Mouse (Mus musculus): ENCODE measurements around the gene Nr1d1. TPM values are rescaled to one million over a fixed set of nuclear protein-coding genes. Genes with fewer than 3 reads are reported as not detected.

Nr1d1 gene
- total and polyA plus RNA-seq, 3 experiments: 35.5 to 208 (median 111) TPM

GRCm38 (mm10) chr11:98768127-98769006 is 6.8 kb downstream of the Nr1d1 start:
- H3K27me3 ChIP-seq (ENCODE audit: control insufficient read depth, insufficient read depth, low read length): no peaks in the 10 kb centered on the region
- no peaks in the 10 kb centered on the region for H3K79me2 ChIP-seq (replicated peaks; ENCODE audit: control insufficient read depth, insufficient read depth, low read length)
- intact Hi-C loops (cut with DNase I): loop anchor here (2.0 kb wide), 1 partner anchor 18 kb away; no protein-coding TSS in a partner anchor
- 33% methylated on average over 39 of the region's 39 CpGs for WGBS
- peak; percentile 71 to 73 for DNase-seq
- peaks cover 41% of the 10 kb centered on the region for H3K36me3 ChIP-seq (ENCODE audit: control insufficient read depth, insufficient read depth, low read length)
- H3K4me1 ChIP-seq (ENCODE audit: control insufficient read depth, insufficient read depth, low read length): peaks cover 28% of the 10 kb centered on the region
- H3K9ac ChIP-seq (ENCODE audit: low read depth, low read length): peak overlapping the region; percentile 70
- peak overlapping the region; percentile 100 for H3K27ac ChIP-seq
- H3K4me3 ChIP-seq: peak overlapping the region; percentile 32; the same call in 1 of the 2 replicates
- TF ChIP-seq CTCF (IDR thresholded peaks at IDR 0.05): no peak
- TF ChIP-seq POLR2A (IDR thresholded peaks at IDR 0.05; ENCODE audit: insufficient read depth, low read depth, low read length): peak; percentile 51
- peak; percentile 78 for TF ChIP-seq EP300 (IDR thresholded peaks at IDR 0.05; ENCODE audit: insufficient read depth, low read depth, low read length)

GRCm38 (mm10) chr11:98767713-98768112 is 7.4 kb downstream of the Nr1d1 start:
- TF ChIP-seq CTCF (IDR thresholded peaks at IDR 0.05) (no peak), POLR2A (IDR thresholded peaks at IDR 0.05; ENCODE audit: insufficient read depth, low read depth, low read length) (no peak), EP300 (IDR thresholded peaks at IDR 0.05; ENCODE audit: insufficient read depth, low read depth, low read length) (no peak)
- no peaks in the 10 kb centered on the region for H3K79me2 ChIP-seq (replicated peaks; ENCODE audit: control insufficient read depth, insufficient read depth, low read length)
- intact Hi-C loops (cut with DNase I): loop anchor here (2.0 kb wide), 1 partner anchor 17 kb away; no protein-coding TSS in a partner anchor
- H3K9ac ChIP-seq (ENCODE audit: low read depth, low read length): no peak overlapping the region
- peaks cover 41% of the 10 kb centered on the region for H3K36me3 ChIP-seq (ENCODE audit: control insufficient read depth, insufficient read depth, low read length)
- peaks cover 28% of the 10 kb centered on the region for H3K4me1 ChIP-seq (ENCODE audit: control insufficient read depth, insufficient read depth, low read length)
- H3K27me3 ChIP-seq (ENCODE audit: control insufficient read depth, insufficient read depth, low read length): no peaks in the 10 kb centered on the region
- H3K27ac ChIP-seq: peak overlapping the region; percentile 100
- no peak for DNase-seq
- 24% methylated on average over 4 of the region's 4 CpGs for WGBS
- no peak overlapping the region for H3K4me3 ChIP-seq

- no peak for TF ChIP-seq CTCF (IDR thresholded peaks at IDR 0.05)
- TF ChIP-seq POLR2A (IDR thresholded peaks at IDR 0.05; ENCODE audit: insufficient read depth, low read depth, low read length): peak; percentile 70
- TF ChIP-seq EP300 (IDR thresholded peaks at IDR 0.05; ENCODE audit: insufficient read depth, low read depth, low read length): no peak; the same call in 1 of the 2 replicates
- intact Hi-C loops (cut with DNase I): no loop called here
- Histone ChIP-seq H3K4me3 (no peak overlapping the region), H3K9ac (ENCODE audit: low read depth, low read length) (no peak overlapping the region), H3K27me3 (ENCODE audit: control insufficient read depth, insufficient read depth, low read length) (no peaks in the 10 kb centered on the region), H3K36me3 (ENCODE audit: control insufficient read depth, insufficient read depth, low read length) (peaks cover 41% of the 10 kb centered on the region), H3K79me2 (replicated peaks; ENCODE audit: control insufficient read depth, insufficient read depth, low read length) (no peaks in the 10 kb centered on the region), H3K27ac (peak overlapping the region; percentile 26; the same call in 1 of the 2 replicates), H3K4me1 (ENCODE audit: control insufficient read depth, insufficient read depth, low read length) (peaks cover 28% of the 10 kb centered on the region)
- WGBS: 37% methylated on average over 9 of the region's 9 CpGs
- peak; percentile 53 to 55 for DNase-seq
Measured at GRCm38 (mm10) chr11:98767276-98767675, 7.9 kb downstream of the Nr1d1 start.

GRCm38 (mm10) chr11:98766816-98767215 is 8.3 kb downstream of the Nr1d1 start:
- H3K27me3 ChIP-seq (ENCODE audit: control insufficient read depth, insufficient read depth, low read length): no peaks in the 10 kb centered on the region
- peaks cover 39% of the 10 kb centered on the region for H3K36me3 ChIP-seq (ENCODE audit: control insufficient read depth, insufficient read depth, low read length)
- H3K9ac ChIP-seq (ENCODE audit: low read depth, low read length): no peak overlapping the region
- H3K27ac ChIP-seq: peak overlapping the region; percentile 54
- no peaks in the 10 kb centered on the region for H3K79me2 ChIP-seq (replicated peaks; ENCODE audit: control insufficient read depth, insufficient read depth, low read length)
- no peak for TF ChIP-seq CTCF (IDR thresholded peaks at IDR 0.05)
- no peak for TF ChIP-seq EP300 (IDR thresholded peaks at IDR 0.05; ENCODE audit: insufficient read depth, low read depth, low read length)
- TF ChIP-seq POLR2A (IDR thresholded peaks at IDR 0.05; ENCODE audit: insufficient read depth, low read depth, low read length): no peak
- peaks cover 26% of the 10 kb centered on the region for H3K4me1 ChIP-seq (ENCODE audit: control insufficient read depth, insufficient read depth, low read length)
- intact Hi-C loops (cut with DNase I): no loop called here
- 47% methylated on average over 5 of the region's 5 CpGs for WGBS
- H3K4me3 ChIP-seq: no peak overlapping the region
- DNase-seq: peak; percentile 20 to 47

- no peak overlapping the region for H3K4me3 ChIP-seq
- no peak overlapping the region for H3K9ac ChIP-seq (ENCODE audit: low read depth, low read length)
- peaks cover 25% of the 10 kb centered on the region for H3K4me1 ChIP-seq (ENCODE audit: control insufficient read depth, insufficient read depth, low read length)
- peak overlapping the region; percentile 54 for H3K27ac ChIP-seq
- no peaks in the 10 kb centered on the region for H3K79me2 ChIP-seq (replicated peaks; ENCODE audit: control insufficient read depth, insufficient read depth, low read length)
- intact Hi-C loops (cut with DNase I): no loop called here
- H3K27me3 ChIP-seq (ENCODE audit: control insufficient read depth, insufficient read depth, low read length): no peaks in the 10 kb centered on the region
- DNase-seq: peak; percentile 27 to 47
- WGBS: 24% methylated on average over 2 of the region's 2 CpGs
- TF ChIP-seq CTCF (IDR thresholded peaks at IDR 0.05) (no peak), POLR2A (IDR thresholded peaks at IDR 0.05; ENCODE audit: insufficient read depth, low read depth, low read length) (no peak), EP300 (IDR thresholded peaks at IDR 0.05; ENCODE audit: insufficient read depth, low read depth, low read length) (no peak)
- H3K36me3 ChIP-seq (ENCODE audit: control insufficient read depth, insufficient read depth, low read length): peaks cover 35% of the 10 kb centered on the region
Measured at GRCm38 (mm10) chr11:98766346-98766745, 8.8 kb downstream of the Nr1d1 start.

All from heart, adult 2 months (tissue).